Mouse (Mus musculus) mesoderm, embryonic 11.5 days (tissue): ENCODE results near the gene Tssk2.

Experiments
- DNase-seq: peaks from one replicate; pipeline ENCODE4 v3.0.0-alpha.2; 2012; ENCODE audit warnings: low read depth, low spot score

Tssk2 gene

GRCm38 (mm10) chr16:17898462-17898861, at the start of gene Tssk2, which contains the start of gene Dgcr2:
TSS of gene Tssk2 (plus strand) at chr16:17898637.
TSS of gene Dgcr2 (minus strand) at chr16:17898562.
- DNase-seq, result no peak

DNA sequence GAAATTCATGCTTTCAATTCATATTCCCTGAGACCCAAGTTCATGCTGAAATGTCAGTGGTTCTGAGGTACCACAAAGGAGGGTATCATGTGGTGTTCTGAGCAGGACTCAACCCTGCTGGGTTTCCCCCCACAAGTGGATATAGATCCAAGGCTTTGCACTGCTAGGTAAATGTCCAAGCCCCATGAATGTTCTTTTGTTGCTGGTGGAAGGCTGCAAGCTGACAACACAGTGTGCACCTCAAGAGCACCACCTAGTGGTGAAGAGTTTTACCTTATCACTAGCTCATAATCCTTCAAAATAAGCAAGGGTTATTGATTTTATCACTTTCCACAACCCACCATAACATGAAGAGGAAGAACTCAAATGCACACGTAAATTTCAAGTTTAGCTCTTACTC, 49.5 kb upstream of the Tssk2 start:
- DNase-seq, result peak; percentile 81

GRCm38 (mm10) chr16:17849486-17849885, 49.0 kb upstream of the Tssk2 start:
- no peak for DNase-seq

- DNase-seq, result no peak
These were observed 47.1 kb upstream of the Tssk2 start for GRCm38 (mm10) chr16:17851331-17851730.

DNA sequence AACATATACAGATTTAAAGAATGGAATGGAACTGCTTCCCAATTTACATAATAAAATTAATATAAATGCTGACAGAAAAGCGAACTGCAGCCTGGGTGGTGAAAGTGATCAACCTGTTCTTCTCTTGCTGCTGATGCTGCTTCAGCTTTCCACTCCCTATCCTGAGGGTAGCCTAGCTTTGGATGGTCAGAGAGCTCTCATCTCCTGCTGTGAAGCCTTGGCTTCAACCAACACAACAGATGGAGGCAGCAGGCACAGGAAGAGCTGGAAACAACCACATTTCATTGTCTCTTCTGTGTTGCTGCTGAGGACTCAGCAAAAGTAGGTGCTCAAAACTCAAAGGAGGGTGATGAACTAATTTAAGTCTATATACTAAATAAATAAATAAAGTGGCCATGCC, 46.6 kb upstream of the Tssk2 start:
- no peak for DNase-seq

- no peak for DNase-seq
These were observed 45.2 kb upstream of the Tssk2 start for GRCm38 (mm10) chr16:17853263-17853662.

GRCm38 (mm10) chr16:17857157-17857556, 41.3 kb upstream of the Tssk2 start:
- DNase-seq, result no peak

DNA sequence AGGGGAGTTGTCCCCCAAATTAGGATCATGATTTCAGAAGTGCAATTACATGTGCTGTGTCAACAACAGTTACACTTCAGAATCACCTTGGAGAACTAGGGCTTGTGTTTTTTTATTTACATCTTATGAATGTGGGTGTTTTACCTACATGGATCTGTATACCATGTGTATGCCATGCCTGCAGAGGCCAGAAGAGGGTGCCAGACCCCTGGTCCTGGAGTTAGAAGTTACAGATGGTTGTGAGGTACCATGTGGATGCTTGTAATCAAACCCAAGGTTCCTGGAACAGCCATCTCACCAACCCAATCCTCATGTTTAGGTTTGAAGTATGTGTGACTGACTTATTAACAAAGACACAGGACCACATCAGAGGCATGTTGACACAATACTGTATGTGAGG, 39.8 kb upstream of the Tssk2 start:
- peak; percentile 22 for DNase-seq

DNA sequence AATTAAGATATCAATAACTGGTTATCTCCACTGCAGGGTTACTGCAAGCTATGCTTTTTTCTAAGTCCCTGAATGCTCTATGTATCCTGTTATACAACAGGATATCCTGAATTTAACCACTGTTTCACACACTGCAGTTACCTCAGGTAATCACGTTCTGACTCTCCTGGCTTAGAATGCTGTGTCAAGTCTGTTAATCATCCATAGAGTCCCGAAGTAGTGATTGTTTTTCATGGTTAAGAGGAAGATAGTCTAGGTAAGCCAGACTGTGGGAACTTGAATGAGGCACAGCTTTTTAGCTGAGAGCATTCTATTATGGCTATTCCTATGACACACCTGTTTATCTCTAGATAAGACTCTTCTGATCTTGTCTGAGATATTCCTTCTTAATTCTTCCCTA, 33.1 kb upstream of the Tssk2 start:
- no peak for DNase-seq

GRCm38 (mm10) chr16:17865770-17866169, 32.7 kb upstream of the Tssk2 start:
- DNase-seq, result no peak

DNA sequence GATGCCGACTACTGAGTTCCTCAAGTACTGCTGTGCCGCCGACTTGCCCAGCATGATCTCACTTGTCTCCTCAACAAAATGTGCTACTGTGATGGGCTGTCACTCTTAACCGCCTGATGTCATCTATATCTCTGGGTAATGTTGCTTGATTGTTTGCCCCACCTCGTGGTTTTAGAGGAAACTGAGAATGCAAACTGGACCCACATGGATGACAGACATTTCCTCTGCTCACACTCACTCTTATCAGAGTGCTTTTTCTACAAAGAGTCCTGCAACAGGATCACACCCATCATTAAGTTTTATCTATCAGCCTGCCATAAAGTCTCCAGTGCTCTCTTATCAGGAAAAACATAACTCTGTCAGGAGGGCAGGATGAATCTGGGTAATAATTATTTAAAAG, 27.2 kb upstream of the Tssk2 start:
- DNase-seq, result no peak

- no peak for DNase-seq
These were observed 25.4 kb upstream of the Tssk2 start for GRCm38 (mm10) chr16:17872995-17873394.

DNA sequence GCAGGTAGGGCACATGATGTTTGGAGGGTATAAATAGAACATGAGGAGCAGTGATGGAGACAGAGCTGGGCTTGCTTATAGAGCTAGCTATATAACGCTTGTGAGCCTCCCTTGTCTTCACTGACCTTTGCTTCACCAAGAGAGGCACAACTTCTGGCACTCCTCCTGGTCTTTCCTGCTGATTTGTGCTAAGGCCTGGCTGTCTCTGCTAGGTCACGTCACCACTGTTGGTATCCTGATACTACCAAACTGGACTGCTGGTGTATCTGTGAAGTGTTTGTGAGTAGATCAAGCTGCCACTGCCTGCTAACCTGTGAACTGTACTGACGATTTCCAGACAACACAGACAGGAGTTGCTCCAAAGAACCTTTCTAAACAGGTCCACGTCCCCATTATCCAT, 23.3 kb upstream of the Tssk2 start:
- no peak for DNase-seq

DNA sequence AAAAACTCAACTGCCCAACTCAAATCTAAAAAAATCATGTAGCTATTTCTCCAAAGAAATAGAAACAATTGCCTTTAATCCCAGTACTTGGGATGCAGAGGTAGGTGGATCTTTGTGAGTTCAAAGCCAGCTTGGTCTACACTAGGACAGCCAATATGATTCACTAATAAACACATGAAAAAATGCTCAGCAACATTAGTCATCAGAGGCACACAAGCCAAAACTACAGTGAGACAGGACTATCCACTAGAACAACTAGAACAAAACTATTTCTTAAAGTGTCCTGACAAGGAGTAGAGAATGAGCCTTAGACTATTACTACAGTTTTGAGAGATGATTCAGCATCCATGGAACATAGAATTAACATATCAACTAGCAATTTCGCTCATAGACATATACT, 22.3 kb upstream of the Tssk2 start:
- no peak for DNase-seq

DNA sequence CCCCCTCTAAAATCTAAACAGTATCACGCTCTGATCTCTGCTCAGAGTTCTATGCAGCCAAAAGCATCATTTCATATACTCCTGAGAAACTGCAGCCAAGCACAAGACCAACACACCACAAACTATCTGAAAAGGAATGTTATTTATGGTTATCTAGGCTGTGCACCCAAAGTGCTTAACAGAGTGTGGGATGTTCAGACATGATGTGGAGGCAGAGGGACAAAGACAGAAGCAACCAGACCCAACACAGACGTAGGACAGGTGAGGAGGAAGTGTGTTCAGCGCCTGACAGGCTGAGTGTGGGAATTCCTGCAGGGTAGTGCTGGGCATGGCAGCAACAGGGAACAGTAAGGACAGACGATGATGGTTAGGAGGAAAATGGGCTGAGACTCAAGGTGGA, 18.9 kb upstream of the Tssk2 start:
- no peak for DNase-seq

DNA sequence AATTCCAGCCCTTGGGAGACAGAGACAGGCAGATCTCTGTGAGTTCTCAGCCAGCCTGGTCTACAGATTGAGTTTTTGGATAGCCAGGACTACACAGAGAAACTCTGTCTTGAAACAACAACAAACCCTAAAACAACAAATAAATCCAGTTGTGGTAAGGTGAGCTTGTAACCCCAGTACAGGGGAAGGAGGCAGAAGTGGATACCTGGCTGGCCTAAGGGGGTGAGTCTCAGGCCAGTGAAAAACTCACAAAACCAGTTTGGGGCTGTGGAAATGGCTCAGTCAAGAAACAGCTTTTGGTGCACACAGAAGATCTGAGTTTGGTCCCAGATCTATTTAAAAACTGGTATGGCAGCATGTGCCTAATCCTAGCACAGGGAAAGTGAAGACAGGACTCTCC, 16.2 kb upstream of the Tssk2 start:
- DNase-seq, result no peak

- no peak for DNase-seq
These were observed 14.3 kb upstream of the Tssk2 start for GRCm38 (mm10) chr16:17884116-17884515.

GRCm38 (mm10) chr16:17889689-17890341, 8.6 kb upstream of the Tssk2 start:
- DNase-seq, result no peak

GRCm38 (mm10) chr16:17890342-17890727, 8.1 kb upstream of the Tssk2 start:
- DNase-seq, result no peak

- peak; percentile 48 for DNase-seq
These were observed 7.4 kb upstream of the Tssk2 start for GRCm38 (mm10) chr16:17890917-17891566.

DNA sequence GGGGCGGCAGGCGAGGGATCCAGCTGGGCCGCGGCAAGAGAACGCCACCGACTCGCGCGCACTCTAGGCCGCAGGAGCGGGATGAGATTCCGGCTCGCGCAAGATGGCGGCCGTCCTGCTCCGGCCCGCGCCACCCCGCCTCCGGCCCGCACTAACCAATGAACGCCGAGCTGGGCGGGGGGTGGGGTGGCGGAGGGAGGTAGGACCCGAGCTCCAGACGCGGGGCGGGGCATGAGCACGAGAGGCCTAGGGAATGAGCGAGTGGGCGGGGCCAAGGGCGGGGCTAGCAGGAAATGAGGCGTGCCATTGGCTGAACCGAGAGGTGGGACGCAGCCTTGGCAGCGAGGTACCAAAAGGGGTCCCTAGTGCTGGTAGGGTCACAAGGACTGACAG, 6.9 kb upstream of the Tssk2 start, which contains the start of gene Gm20518:
Gene Gm20518, minus strand, starts transcription at position 105 of the 393 bp plus-strand sequence.
- DNase-seq, result peak; percentile 99

DNA sequence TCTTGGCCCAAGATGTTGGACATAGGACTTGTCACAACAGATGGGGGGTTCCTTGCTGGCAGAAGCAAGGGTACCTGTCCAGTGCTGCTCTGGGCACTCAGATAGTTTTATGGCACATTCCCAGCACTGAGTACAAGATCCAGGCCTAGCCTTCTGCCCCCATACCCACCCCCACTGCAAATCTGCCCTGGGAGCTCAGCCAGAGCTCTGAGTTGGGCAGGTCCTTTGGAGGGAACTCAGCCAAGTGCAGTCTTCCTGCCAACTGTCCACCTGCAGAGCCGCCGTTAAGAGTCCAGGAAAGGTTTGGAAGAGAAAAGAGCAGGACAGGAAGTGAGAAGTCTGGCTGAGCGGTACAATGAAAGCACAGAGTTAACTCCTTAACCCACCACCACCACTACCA, 5.8 kb upstream of the Tssk2 start:
- no peak for DNase-seq

GRCm38 (mm10) chr16:17893923-17894322, 4.5 kb upstream of the Tssk2 start, which contains the start of gene Tssk1:
TSS of gene Tssk1 (plus strand) at chr16:17894223.
- DNase-seq, result no peak
